Mouse (Mus musculus): ENCODE data around the gene Olfr869. TPM values are rescaled to one million over a fixed set of nuclear protein-coding genes. Genes with fewer than 3 reads are reported as not detected.

Olfr869 gene
- not detected for polyA plus RNA-seq (2014; fragmentation: Illumina TruSeq; extraction: RNeasy Lipid Tissue Mini Kit (QIAGEN cat#74804); ENCODE audit: low read depth, low replicate concordance)

DNA sequence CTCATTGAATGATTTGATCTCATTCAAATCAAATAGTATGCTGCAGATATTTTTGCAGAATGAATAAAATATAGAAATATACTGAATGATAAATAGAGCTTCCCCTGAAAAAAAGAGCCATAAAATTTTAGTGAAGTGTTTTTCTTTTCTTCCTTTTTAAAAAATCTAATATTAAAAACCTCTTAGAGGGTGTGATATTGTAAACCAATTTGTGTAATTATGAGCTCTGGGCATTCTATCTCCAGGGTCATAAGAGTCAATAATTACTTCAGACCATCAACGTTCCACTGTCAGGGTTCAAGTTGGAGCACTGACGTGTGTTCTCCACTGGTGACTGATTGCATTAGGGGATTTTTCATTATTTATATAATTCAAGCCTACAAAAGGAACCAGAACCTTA is at the start of gene Olfr869:
Olfr869 (plus strand) TSS at position 301 of the 400 bp plus-strand sequence.

GRCm38 (mm10) chr9:20098326-20098725 is 30.5 kb upstream of the Olfr869 start, which contains the start of gene Olfr868:
TSS of gene Olfr868 (plus strand) at chr9:20098626.

DNA sequence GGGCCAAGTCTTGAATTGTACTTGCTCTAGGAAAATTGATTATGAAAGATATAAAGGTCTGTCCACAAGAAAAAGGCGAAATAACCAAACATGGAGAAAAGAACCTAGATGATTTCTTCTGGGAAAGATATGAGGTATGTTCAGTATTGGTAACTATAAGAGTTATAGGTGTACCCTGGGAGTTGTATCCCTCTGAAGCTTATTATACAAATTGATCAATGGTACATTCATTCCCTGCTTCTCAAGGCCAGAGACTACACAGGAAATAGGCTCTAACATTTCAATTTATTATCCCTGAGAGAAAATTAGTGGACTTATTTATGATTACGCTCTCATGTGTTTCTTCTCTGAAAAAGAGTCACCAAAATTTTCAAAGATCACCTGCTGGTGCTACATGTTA is 45.1 kb downstream of the Olfr869 start, which contains the start of gene Olfr870:
Olfr870 (minus strand) TSS at position 101 of the 400 bp plus-strand sequence.

Other genes starting within 250 kb of the Olfr869 start
- gene Olfr862, start 241.0 kb upstream of the Olfr869 start, polyA plus RNA-seq (2014; fragmentation: Illumina TruSeq; extraction: RNeasy Lipid Tissue Mini Kit (QIAGEN cat#74804); ENCODE audit: low read depth, low replicate concordance) = not detected
- gene Olfr77, start 212.1 kb upstream of the Olfr869 start, polyA plus RNA-seq (2014; fragmentation: Illumina TruSeq; extraction: RNeasy Lipid Tissue Mini Kit (QIAGEN cat#74804); ENCODE audit: low read depth, low replicate concordance) = not detected
- gene Olfr866, start 101.0 kb upstream of the Olfr869 start, polyA plus RNA-seq (2014; fragmentation: Illumina TruSeq; extraction: RNeasy Lipid Tissue Mini Kit (QIAGEN cat#74804); ENCODE audit: low read depth, low replicate concordance) = not detected
- gene Olfr867, start 71.4 kb upstream of the Olfr869 start, polyA plus RNA-seq (2014; fragmentation: Illumina TruSeq; extraction: RNeasy Lipid Tissue Mini Kit (QIAGEN cat#74804); ENCODE audit: low read depth, low replicate concordance) = not detected
- gene Olfr868, start 30.4 kb upstream of the Olfr869 start, polyA plus RNA-seq (2014; fragmentation: Illumina TruSeq; extraction: RNeasy Lipid Tissue Mini Kit (QIAGEN cat#74804); ENCODE audit: low read depth, low replicate concordance) = not detected
- gene Olfr870, start 45.0 kb downstream of the Olfr869 start, polyA plus RNA-seq (2014; fragmentation: Illumina TruSeq; extraction: RNeasy Lipid Tissue Mini Kit (QIAGEN cat#74804); ENCODE audit: low read depth, low replicate concordance) = not detected
- gene Olfr871, start 83.2 kb downstream of the Olfr869 start, polyA plus RNA-seq (2014; fragmentation: Illumina TruSeq; extraction: RNeasy Lipid Tissue Mini Kit (QIAGEN cat#74804); ENCODE audit: low read depth, low replicate concordance) = not detected
- not detected for gene Olfr872, start 108.1 kb downstream of the Olfr869 start, polyA plus RNA-seq (2014; fragmentation: Illumina TruSeq; extraction: RNeasy Lipid Tissue Mini Kit (QIAGEN cat#74804); ENCODE audit: low read depth, low replicate concordance)
- not detected for gene Olfr39, start 153.3 kb downstream of the Olfr869 start, polyA plus RNA-seq (2014; fragmentation: Illumina TruSeq; extraction: RNeasy Lipid Tissue Mini Kit (QIAGEN cat#74804); ENCODE audit: low read depth, low replicate concordance)
- gene Olfr873, start 169.5 kb downstream of the Olfr869 start, polyA plus RNA-seq (2014; fragmentation: Illumina TruSeq; extraction: RNeasy Lipid Tissue Mini Kit (QIAGEN cat#74804); ENCODE audit: low read depth, low replicate concordance) = not detected
- not detected for gene Olfr18, start 207.1 kb downstream of the Olfr869 start, polyA plus RNA-seq (2014; fragmentation: Illumina TruSeq; extraction: RNeasy Lipid Tissue Mini Kit (QIAGEN cat#74804); ENCODE audit: low read depth, low replicate concordance)

All from adrenal gland, adult 10 weeks (tissue).